Mouse (Mus musculus) lung, postnatal 10 days (tissue): ENCODE data around the gene Nufip2.
A peak's percentile ranks its signal among the peaks of the same experiment; 100 is the strongest.
"Not testable (repeated sequence)": the region's sequence is repeated elsewhere in the genome, so short reads cannot be mapped to it uniquely, and the experiment has no call there.

ENCODE experiments used
- DNase-seq: peaks from one replicate; pipeline ENCODE4 v3.0.0; 2021

Gene Nufip2

DNA sequence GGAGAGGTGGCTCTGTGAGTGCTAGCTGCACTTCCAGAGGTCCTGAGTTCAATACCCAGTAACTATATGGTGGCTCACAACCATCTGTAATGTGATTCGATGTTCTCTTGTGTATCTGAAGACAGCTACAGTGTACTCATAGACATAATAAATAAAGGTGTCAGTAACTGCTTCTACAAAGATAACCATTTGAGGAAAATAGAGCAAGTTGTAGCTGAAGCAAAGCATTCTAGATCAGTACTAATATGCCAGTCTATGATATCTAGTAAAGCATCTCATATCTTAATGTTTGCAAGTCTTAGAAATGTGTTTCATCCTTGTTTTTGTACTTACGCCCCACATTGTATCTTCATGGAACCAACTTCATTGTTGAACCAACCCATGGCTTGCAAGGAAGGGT, 33.1 kb downstream of the Nufip2 start:
- DNase-seq, result no peak

DNA sequence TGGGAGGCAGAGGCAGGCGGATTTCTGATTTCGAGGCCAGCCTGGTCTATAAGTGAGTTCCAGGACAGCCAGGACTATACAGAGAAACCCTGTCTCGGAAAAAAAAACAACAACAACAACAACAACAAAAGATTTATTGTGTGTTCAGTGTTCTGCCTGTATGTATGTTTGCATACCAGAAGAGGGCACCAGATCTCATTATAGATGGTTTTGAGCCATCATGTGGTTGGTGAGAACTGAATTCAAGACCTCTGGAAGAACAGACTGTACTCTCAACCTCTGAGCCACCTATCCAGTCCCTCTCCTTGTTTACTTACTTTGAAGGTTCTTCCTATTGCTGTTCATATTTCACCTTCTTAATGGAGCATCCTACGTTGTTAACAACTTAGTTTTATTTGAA, 35.4 kb downstream of the Nufip2 start:
- no peak for DNase-seq

DNA sequence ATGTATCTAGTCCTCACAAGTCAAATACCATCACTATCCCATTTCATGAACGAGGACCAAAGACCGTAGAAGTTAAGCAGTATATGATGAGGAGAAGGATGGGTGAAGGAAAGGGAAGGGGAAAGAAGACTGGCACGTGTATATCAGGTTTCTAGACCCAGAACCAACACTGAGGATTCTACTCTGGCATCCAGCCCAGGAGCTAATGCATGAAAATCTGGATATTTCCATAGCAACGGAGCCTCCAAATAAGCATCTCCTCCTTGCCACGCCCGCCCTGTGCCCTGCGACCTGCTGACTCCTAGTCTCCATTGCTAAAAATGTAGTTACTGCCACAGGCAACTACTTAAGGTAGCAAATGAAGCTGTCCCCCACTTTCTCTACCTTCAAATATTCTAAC, 38.8 kb downstream of the Nufip2 start:
- DNase-seq, result no peak

DNA sequence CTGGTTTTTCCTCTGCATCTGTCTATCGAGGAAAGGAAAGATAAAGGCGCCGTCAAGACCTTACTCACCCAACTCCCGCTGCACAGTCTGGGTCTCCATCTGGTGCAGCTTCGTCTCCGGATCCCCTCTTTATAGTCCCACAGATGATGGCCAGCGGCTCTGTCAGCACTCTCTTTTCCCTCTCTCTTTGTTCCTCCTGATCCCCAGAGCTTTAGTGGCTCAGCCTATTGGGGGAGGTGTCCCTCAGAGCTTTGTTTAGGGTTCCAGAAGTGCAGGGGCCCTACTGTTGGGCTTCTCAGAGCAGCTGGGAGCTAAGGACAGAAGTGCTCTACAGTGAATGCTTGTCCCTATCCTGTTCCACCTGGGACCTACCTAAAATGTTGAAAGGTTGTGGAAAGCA, 39.2 kb downstream of the Nufip2 start, which contains the start of gene Cryba1:
TSS of gene Cryba1 (minus strand) at position 101 of the 400 bp plus-strand sequence.
- DNase-seq, result no peak

DNA sequence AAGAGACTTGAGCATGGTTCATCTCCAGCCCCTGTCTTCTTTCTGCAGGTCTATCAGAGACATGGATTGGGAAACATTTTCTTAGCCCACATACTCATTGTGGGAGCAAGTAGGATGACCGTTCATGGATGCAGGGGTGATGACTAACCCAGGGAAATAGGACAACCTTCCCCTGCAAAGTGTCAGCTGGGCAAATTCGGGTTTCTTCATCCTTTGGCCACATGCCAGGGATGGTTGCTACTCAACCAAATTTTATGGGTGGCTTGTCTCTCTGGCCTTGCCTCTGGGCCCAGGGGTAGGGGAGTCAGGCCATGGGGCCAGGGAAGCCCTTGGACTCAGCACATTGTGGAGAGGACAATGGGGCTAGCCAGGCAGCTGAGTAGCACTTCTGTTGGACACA, 42.6 kb downstream of the Nufip2 start:
- DNase-seq, result peak; percentile 5

DNA sequence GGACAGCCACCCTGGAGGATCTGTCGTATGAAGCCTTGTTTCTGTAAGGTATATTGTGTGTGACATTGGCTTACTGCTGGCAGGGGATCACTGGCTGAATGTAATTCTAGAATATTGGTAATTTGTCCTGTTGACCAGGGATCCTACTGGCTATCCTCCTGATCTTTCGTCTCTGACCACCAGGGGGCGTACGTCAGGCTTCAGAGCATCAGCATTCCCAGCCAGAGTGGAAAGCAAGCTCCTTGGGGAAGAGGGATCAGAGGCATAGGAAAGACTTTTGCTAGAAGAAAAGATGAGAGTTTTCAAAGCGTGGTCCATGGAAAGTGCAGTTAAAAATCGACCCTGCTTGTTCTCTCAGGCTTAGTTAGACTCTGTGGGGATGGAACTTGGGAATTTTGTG, 51.3 kb downstream of the Nufip2 start:
- peak; percentile 91 for DNase-seq

DNA sequence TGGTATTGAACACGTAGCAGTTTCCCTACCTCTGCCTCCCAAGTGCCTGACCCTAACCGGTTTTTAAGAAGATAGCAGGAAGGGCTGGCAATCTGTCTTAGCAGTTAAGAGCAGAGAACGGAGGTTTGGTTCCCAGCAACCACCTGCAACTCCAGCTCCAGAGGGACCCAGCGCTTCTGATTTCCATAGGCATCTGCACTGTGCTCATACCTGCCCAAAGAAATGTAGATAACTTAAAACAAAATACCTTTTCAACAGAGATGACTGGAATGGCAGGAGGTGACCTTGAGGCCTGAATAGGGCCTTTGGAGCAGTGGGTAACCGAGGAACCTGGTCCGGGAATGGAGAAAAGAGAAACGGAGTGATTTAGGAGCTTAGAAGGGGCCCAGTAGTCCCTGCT, 52.6 kb downstream of the Nufip2 start:
- no peak for DNase-seq

DNA sequence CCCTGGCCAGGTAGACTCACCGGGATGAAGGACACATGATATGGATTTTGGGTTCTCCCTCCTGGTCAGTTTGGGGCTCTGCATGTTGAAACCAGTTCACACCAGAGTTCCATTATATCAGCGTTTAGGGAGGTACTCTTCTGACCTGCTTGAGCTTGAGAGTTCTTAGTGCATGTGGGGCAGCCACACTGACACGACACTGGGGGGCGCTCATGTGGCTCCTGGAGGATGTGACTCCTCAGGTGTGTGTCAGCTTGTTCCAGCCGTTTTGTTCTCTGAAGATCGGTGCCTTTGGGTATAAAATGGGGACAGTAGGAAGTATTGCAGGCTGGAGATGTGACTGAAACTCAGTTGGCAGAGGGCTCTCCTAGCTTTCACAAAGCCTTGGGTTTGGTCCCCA, 58.0 kb downstream of the Nufip2 start:
- peak; percentile 65 for DNase-seq

DNA sequence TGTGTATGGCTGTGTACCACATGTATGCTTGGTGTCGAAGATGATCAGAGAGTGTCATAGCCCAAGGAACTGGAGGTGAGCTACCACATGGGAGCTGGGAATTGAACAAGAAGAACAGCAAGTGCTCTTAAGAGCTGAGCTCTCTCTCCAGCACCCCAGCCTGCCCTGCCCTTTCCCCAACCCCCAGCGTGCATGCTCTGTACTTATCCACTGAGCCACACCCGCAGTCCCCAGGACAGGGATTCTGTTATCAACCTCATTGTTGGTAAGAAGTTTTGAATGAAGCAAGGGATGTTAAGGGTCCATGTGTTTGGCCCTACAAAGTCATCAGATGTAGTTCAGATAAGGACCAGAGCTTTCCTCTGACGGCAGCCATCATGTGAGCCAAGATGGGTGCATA, 60.7 kb downstream of the Nufip2 start:
- DNase-seq, result no peak

DNA sequence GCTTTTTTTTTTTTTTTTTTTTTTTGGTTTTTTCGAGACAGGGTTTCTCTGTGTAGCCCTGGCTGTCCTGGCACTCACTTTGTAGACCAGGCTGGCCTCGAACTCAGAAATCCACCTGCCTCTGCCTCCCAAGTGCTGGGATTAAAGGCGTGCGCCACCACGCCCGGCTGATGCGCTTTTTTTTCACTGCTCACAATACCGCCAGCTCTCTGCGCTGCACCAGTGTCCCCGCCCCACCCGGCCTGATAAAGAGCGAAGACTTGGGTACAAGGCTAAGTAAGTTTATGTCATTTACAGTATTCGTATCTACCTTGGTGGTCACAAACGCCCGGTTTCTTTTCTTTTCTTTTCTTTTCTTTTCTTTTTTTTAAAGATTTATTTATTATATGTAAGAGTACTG, 61.1 kb downstream of the Nufip2 start:
- DNase-seq, result not testable (repeated sequence)

DNA sequence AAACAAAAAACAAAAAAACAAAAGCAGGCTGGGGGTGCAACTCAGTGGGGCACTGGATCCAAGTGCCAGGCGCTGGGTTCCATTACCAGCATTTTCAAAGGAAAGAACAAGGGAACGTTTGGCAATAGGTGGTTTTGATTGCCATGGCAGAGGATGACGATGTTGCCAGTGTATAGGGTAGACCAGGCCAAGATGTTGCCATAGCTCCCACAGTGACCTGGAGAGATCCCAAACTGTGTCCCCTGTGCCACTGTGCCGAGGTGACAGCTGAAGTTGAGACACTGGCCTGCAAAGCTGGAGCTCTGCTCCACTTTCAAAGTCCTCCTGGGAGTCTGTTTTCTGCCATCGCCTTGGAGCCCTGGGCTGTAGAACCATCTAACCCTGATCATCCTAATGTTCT, 63.0 kb downstream of the Nufip2 start:
- DNase-seq, result no peak

DNA sequence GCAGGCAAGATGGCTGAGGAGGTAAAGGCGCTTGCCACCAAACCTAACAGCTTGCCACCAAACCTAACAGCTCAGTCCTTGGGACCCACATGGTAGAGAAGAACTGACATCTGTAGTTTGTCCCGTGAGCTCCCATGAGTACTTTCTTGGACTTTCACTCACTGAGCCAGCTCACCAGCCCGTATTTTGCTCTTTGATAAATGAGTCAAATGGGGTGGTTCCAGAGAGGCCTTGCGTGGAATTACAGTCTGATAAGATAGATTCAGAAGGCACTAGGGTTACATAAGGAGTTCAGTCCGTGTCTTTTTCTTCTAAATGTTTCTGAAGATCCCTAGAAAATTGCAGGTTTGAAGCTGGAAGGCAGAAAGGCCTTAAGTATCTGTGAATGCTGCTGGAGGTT, 66.6 kb downstream of the Nufip2 start:
- DNase-seq, result no peak

DNA sequence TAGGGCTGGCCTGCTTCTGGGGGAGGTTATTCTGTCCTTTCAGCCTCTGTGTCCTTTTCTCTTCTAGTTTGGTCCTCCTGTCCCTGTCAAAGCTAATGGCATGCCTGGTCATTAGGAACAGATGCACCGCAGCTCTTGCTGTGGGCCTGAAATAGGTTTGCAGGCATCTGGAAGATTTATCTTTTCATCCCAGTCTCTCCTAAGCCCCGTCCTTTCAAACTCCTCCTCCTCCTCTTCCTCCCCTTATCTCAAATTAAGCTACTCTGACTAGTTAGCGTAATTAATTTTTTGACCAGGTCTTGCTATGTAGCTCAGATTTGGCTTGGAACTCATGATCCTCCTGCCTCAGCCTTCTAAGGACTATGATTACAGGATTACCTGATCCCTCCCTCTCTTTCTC, 67.5 kb downstream of the Nufip2 start:
- no peak for DNase-seq

DNA sequence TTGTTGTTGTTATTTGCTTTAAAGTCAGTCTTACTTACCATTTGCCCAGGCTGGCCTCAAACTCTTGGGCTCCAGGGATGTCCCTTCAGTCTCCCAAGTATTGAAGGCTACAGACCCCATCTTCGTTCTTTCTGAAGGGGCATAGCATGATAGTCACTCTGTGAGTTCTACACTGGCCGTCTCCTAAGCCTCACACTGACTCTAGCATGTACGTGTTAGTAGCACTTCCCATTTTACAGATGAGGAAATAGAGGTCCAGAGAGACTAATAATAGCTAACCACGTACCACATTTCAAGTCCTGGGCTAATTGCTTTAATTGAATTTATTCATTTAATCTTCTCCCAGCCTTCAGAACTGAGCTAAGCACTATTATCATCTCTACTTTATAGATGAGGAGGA, 74.1 kb downstream of the Nufip2 start:
- no peak for DNase-seq

DNA sequence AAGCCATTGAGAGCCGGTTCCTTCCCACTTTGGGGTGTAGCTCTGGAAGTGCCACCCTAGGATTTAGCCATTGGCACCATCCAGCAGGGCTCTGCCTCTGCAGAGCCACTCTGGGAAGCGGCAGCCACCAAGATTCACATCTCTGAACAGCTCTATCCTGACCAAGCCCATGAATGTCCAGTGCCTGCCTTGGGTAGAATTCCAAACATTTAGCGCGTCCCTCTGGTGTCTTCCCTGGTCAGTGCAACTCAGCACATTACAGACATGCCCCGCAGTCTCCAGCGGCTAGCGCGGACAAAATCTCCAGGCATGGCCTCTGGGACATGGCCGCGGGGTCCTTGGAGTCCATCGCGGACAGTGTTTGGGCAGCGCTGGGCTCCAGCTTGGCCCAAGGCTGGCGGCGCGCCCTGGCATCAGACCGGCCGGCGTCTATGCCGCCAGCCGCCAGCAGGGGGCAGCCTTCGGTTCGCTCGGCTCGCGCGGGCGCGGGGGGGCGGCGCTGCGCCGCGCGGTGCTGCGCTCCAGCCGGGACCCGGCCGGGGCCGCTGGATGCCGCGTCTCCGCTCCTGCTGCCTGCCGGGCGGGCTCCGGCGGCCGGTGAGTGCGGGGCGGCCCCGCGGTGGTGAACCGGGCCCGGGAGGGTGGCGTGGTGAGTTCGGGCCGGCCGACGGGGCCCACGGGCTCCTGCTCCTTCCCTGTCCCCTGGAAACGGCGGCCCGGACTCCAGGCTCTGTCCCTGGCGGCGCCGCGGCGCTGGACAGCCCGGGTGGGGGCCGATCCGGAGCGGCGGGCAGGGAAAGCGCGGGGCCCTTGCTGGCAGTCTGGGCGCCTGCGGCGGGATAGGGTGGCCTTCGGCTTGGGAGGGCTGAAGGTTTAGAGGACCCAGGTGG, 77.1 kb downstream of the Nufip2 start, which contains the start of gene Myo18a:
TSS of gene Myo18a (plus strand) at position 464 of the 890 bp plus-strand sequence.
- DNase-seq, result peak; percentile 87

DNA sequence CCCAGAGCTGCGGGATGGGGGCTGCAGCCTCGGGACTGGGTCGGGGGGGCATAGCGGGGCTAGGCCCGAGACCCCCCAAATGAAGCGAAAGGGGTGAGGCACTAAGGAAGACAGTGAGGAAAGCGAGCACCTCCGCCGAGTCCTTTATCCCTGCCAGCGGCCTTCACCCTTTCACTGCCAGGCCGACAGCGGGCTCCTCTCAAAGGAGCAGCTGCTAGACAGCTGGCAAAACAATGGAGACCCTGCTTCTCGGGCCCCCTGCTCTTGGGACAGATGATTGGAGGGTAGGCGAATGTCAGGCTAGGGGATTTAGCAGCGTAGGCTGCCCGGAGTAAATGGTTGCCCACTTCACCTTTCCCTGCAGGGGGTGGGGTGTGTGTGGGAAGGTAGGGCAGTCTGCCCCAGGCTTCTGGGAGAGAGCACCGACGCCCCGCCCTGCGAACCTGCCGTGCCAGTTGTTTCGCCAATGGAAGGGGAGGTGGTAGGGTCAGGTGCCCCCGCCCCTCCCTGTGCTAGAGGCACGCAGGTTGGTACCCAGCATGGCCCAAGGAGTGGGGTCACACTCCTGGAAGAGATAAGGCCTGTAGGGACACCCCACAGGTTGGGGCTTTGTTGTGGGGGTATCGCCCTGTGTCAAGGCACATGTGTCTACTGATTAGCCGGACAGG, 77.9 kb downstream of the Nufip2 start:
- DNase-seq, result peak; percentile 80

DNA sequence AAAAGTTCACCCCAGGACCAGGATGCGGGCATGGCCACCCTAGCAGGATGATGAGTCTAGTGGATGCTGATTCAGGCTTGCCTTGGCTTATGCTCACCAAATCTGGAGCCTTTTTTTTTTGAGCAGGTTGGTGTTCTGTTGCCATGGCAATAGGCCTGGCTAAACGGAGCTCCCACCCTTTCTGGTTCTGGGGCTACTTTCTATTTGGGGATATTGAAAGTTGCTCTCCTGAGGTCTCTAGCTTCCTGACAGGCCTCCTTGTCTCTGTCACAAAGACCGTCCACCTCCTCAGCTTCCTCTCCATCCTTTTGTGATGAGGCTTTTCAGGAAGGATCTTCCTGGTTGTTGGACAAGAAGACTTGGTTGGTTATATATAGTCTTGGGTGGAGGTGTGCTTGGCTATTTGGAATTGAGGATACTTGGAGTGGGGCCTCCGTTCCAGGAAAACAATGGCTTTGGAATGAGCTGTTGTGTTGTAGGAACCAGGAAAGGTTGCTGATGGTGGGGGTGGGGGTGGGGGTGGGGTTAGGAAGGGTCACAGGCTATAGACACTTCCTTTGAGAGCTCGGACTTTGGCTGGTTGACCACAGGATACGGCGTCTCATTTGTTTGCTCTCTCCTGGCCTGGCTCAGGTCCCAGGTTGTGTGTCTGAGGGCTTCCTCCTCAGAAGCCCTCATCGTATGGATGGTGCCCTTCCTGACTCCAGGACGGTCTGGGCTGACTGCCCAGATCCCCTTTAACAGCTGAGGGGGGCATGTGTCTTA, 78.9 kb downstream of the Nufip2 start:
- peak; percentile 72 for DNase-seq

DNA sequence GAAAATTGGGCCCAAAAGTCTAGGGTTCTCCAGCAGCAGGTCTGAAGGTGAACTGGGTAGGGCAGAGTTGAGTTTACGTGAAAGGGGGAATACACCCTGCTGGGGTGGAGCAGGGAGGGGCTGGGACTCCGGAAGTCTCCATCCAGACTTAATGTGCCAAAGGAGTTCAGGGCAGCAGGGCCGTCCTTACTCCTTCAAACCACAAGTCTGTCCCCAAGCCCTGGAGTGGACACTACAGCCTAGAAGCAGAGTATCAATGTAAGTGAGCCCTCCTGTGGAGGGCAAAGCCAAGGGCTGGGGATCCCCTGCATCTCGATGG, 79.5 kb downstream of the Nufip2 start:
- peak; percentile 47 for DNase-seq

DNA sequence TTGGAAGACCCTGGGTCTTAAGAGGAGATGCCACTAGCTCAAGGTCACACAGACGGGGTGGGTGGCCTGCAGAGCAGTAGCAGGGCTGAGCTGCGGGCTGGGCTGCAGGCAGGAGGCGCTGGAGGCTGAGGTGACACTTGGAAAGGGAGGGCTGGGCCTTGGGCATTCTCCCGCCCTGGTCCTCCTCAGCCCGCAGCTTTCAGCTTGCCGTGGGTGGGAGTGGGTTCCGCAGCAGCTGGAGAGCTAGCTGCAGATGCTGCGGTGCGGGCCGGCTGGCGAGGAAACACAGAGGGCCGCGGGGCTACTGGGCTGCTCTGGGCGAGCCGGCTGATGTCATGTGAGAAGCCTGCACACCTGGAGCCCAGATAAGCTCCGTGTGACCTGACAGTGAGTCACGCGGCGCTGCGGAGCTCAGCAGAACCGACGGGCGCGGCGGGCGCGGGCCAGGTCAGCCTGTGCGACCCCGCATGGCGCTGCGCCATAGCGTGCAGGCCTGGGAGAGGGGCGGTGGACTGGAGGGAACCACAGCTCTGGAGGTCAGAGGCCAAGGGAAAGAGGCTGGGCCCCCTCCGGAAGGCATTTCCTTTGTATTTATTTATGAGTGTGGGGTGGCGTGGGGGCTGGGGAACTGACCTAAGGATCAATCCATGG, 80.5 kb downstream of the Nufip2 start:
- peak; percentile 80 for DNase-seq

DNA sequence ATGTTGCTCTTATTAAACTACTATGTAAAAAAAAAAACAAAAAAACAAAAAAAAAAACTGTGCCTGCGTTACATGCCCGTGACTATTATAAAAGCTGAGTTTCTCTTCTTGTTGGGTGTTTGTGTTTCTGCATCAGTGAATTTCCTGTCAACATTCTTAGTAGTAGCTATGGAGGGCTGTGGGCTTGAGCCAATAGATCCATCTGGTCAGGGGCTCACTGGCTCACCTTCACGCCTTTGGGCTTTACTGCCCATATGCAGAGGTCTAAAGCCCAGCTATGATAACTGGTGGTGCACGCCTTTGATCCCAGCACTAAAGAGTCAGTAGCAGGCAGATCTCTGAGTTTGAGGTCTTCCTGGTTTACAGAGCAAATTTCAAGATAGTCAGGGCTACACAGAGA, 83.5 kb downstream of the Nufip2 start:
- no peak for DNase-seq

DNA sequence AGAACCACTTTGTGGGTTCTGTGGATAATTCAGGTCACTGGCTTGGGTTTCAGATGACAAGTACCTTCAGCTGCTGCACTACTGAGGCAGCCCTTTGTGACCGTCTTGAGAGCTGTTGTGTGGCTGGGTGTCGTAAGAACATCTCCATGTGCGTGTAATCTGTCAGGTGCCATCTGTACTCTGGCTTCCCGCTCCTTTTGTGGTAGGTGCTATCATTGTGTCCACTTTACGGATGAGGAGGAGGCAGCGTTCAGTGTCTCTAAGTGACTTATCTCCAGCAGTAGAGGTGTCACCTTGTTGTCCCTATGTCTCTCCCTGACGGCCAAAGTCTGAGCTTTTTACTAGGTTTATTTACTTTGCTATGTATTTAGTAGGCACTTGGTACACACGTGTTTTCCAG, 84.4 kb downstream of the Nufip2 start:
- DNase-seq, result no peak

DNA sequence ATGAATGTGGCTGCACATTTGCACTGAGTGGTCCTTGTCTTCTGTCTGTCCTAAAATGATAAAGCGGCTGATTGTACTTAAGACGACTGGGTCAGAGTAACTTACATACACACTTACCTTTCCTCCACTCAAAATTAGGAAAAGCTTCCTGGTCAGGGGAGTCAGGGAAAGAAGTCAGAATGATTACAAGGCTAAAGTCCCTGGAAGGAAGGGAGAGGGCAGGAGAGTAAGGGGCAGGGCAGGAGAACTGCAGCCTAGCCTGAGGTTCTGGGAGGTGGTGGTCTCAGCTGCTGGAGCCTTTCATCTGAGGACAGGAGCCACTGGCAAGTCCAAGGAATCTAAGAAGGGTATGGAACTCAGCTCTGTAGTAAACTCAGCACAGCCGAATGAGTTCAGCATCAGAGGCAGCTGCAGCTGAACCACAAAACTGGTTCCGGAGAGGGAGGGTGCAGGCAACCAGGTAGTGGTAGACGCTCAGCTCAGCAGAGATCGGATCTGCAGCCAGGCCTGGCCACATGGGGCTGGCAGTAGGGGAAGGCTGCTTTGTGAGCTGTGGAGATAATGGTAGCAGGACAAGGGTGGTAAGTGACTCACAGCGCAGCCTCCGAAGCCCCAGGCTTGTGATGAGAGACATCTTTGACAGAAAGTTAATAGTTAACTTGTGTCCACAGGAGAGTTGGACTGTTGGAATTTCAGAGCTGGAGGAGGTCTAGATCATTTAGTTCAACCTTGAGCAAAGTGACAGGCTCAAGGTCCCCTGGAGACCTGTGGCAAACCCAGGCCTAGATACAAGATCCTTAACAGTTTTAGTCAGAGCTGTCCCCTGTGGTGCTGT, 86.1 kb downstream of the Nufip2 start:
- no peak for DNase-seq
